Mouse (Mus musculus) urinary bladder, postnatal 25 days (tissue): ENCODE measurements around the gene Stom.

ENCODE experiments used
- DNase-seq: peaks from one replicate; pipeline ENCODE4 v3.0.0; 2022; ENCODE audit warnings: low spot score

Gene Stom

GRCm38 (mm10) chr2:35272881-35273280 is 63.9 kb downstream of the Stom start:
- no peak for DNase-seq

- DNase-seq = no peak
These were observed 65.0 kb downstream of the Stom start for GRCm38 (mm10) chr2:35271817-35272216.

GRCm38 (mm10) chr2:35270531-35270984 is 66.2 kb downstream of the Stom start:
- no peak for DNase-seq

- DNase-seq = no peak
These were observed 67.0 kb downstream of the Stom start for GRCm38 (mm10) chr2:35269716-35270260.

- no peak for DNase-seq
These were observed 67.6 kb downstream of the Stom start for GRCm38 (mm10) chr2:35269136-35269535.

- no peak for DNase-seq
These were observed 68.8 kb downstream of the Stom start for GRCm38 (mm10) chr2:35267876-35268566.

GRCm38 (mm10) chr2:35267156-35267875 is 69.5 kb downstream of the Stom start:
- no peak for DNase-seq

- no peak for DNase-seq
These were observed 70.4 kb downstream of the Stom start for GRCm38 (mm10) chr2:35266251-35266905.

- no peak for DNase-seq
These were observed 71.0 kb downstream of the Stom start for GRCm38 (mm10) chr2:35265775-35266174.

GRCm38 (mm10) chr2:35265296-35265695 is 71.5 kb downstream of the Stom start:
- DNase-seq = no peak

GRCm38 (mm10) chr2:35264095-35264494 is 72.7 kb downstream of the Stom start:
- no peak for DNase-seq
